Mouse (Mus musculus) MEL (cell line): ENCODE data around the gene Nr3c2. TPM values are rescaled to one million over a fixed set of nuclear protein-coding genes. Genes with fewer than 3 reads are reported as not detected.

ENCODE experiments used
- DNase-seq: peaks from one replicate; pipeline ENCODE4 v3.0.0; 2011; ENCODE audit warnings: low read depth, low spot score
- H3K27ac ChIP-seq: 2 replicates; pipeline ENCODE4 v1.5.1; 2012; ENCODE audit warnings: low read depth, mild to moderate bottlenecking, control low read depth, low read length, moderate library complexity; ENCODE audit not compliant: control insufficient read depth
- H3K27me3 ChIP-seq, 2 experiments: fragments of 150-350 bp in 1 of 2; sonication (generic) in 1 of 2; 2 replicates each; pipeline ENCODE4 v1.6.1; 2012; ENCODE audit warnings: low read length in 2 of 2, mild to moderate bottlenecking in 2 of 2, improper control_type of control experiment in 1 of 2, moderate library complexity in 1 of 2; ENCODE audit not compliant: insufficient read depth in 2 of 2, control insufficient read depth in 1 of 2
- H3K36me3 ChIP-seq, 2 experiments: 2 replicates each; pipeline ENCODE4 v1.6.1; 2012 to 2014; ENCODE audit warnings: low read length in 2 of 2, improper control_type of control experiment in 1 of 2, inconsistent platforms in 1 of 2, mild to moderate bottlenecking in 1 of 2; ENCODE audit not compliant: insufficient read depth in 2 of 2, control insufficient read depth in 1 of 2
- H3K4me1 ChIP-seq, 2 experiments: fragments of 150-350 bp in 1 of 2; sonication (generic) in 1 of 2; 2 replicates each; pipeline ENCODE4 v1.6.1; 2012; ENCODE audit warnings: low read length in 2 of 2, improper control_type of control experiment in 1 of 2, mild to moderate bottlenecking in 1 of 2; ENCODE audit not compliant: insufficient read depth in 2 of 2, control insufficient read depth in 1 of 2
- H3K4me3 ChIP-seq, 2 experiments: fragments of 150-350 bp in 1 of 2; sonication (generic) in 1 of 2; 2 replicates each; pipeline ENCODE4 v1.5.1; 2012; ENCODE audit warnings: low read depth in 2 of 2, low read length in 2 of 2, mild to moderate bottlenecking in 2 of 2, moderate library complexity in 2 of 2, control low read depth in 1 of 2, improper control_type of control experiment in 1 of 2; ENCODE audit not compliant: control insufficient read depth in 1 of 2, insufficient read depth in 1 of 2
- H3K79me2 ChIP-seq: 2 replicates; pipeline ENCODE4 v1.6.1; 2012; ENCODE audit warnings: mild to moderate bottlenecking, low read length, moderate library complexity; ENCODE audit not compliant: control insufficient read depth, poor library complexity, insufficient read depth
- H3K9ac ChIP-seq: 2 replicates; pipeline ENCODE4 v1.6.1; 2012; ENCODE audit warnings: low read depth, mild to moderate bottlenecking, control low read depth, low read length, moderate library complexity; ENCODE audit not compliant: control insufficient read depth, poor library complexity, severe bottlenecking
- H3K9me3 ChIP-seq: fragments of 150-350 bp; sonication (generic); replicated peaks from 2 replicates; pipeline ENCODE4 v1.6.1; 2012; ENCODE audit warnings: mild to moderate bottlenecking, low read length, improper control_type of control experiment, moderate library complexity; ENCODE audit not compliant: insufficient read depth
- BHLHE40 ChIP-seq: IDR thresholded peaks from 2 replicates; pipeline ENCODE4 v1.6.1; 2012; ENCODE audit warnings: low read depth, mild to moderate bottlenecking, inconsistent platforms, low read length, improper control_type of control experiment, borderline replicate concordance
- CHD1 ChIP-seq: IDR thresholded peaks from 2 replicates; pipeline ENCODE4 v1.6.1; 2012; ENCODE audit warnings: low read depth, mild to moderate bottlenecking, inconsistent platforms, low read length, improper control_type of control experiment
- CTCF ChIP-seq, 3 experiments: IDR thresholded peaks in 2 of 3; conservative IDR thresholded peaks in 1 of 3; 2 replicates each; pipeline ENCODE4 v1.5.1; 2011 to 2012; ENCODE audit warnings: low read length in 3 of 3, low read depth in 2 of 3, mild to moderate bottlenecking in 2 of 3, improper control_type of control experiment in 1 of 3, inconsistent platforms in 1 of 3, mixed read lengths in 1 of 3, moderate library complexity in 1 of 3; ENCODE audit not compliant: control insufficient read depth in 1 of 3, insufficient read depth in 1 of 3, poor library complexity in 1 of 3, severe bottlenecking in 1 of 3
- E2F4 ChIP-seq: IDR thresholded peaks from 2 replicates; pipeline ENCODE4 v1.6.1; 2011; ENCODE audit warnings: low read depth, low read length, improper control_type of control experiment, borderline replicate concordance
- HCFC1 ChIP-seq: IDR thresholded peaks from 2 replicates; pipeline ENCODE4 v1.6.1; 2012; ENCODE audit warnings: low read depth, mild to moderate bottlenecking, inconsistent platforms, low read length, improper control_type of control experiment, moderate library complexity
- JUND ChIP-seq: IDR thresholded peaks from 2 replicates; pipeline ENCODE4 v1.6.1; 2011; ENCODE audit warnings: low read depth, mild to moderate bottlenecking, improper control_type of control experiment, low read length
- MAZ ChIP-seq: IDR thresholded peaks from 2 replicates; pipeline ENCODE4 v1.6.1; 2012; ENCODE audit warnings: low read depth, mild to moderate bottlenecking, inconsistent platforms, low read length, improper control_type of control experiment
- MXI1 ChIP-seq: IDR thresholded peaks from 2 replicates; pipeline ENCODE4 v1.6.1; 2011; ENCODE audit warnings: mild to moderate bottlenecking, low read depth, low read length, improper control_type of control experiment
- MYB ChIP-seq: IDR thresholded peaks from 2 replicates; pipeline ENCODE4 v1.6.1; 2011; ENCODE audit warnings: mild to moderate bottlenecking, low read depth, low read length, improper control_type of control experiment
- RAD21 ChIP-seq: IDR thresholded peaks from 2 replicates; pipeline ENCODE4 v1.6.1; 2011; ENCODE audit warnings: mild to moderate bottlenecking, low read depth, low read length, improper control_type of control experiment
- SMC3 ChIP-seq: IDR thresholded peaks from 2 replicates; pipeline ENCODE4 v1.6.1; 2011; ENCODE audit warnings: low read depth, low read length, improper control_type of control experiment
- TAL1 ChIP-seq: IDR thresholded peaks from 2 replicates; pipeline ENCODE4 v1.6.1; 2012; ENCODE audit warnings: mild to moderate bottlenecking, inconsistent platforms, low read length, moderate library complexity, mixed read lengths
- TCF12 ChIP-seq: IDR thresholded peaks from 2 replicates; pipeline ENCODE4 v1.6.1; 2014; ENCODE audit warnings: low read depth, mild to moderate bottlenecking, inconsistent platforms, low read length, improper control_type of control experiment, moderate library complexity
- USF2 ChIP-seq, 2 experiments: IDR thresholded peaks; 2 replicates each; pipeline ENCODE4 v1.6.1; 2011 to 2012; ENCODE audit warnings: improper control_type of control experiment in 2 of 2, low read length in 2 of 2, borderline replicate concordance in 1 of 2, inconsistent platforms in 1 of 2, low read depth in 1 of 2, mild to moderate bottlenecking in 1 of 2; ENCODE audit not compliant: insufficient read depth in 1 of 2
- ZC3H11A ChIP-seq: IDR thresholded peaks from 2 replicates; pipeline ENCODE4 v1.6.1; 2012; ENCODE audit warnings: low read depth, mild to moderate bottlenecking, inconsistent platforms, low read length, improper control_type of control experiment
- polyA plus RNA-seq, 2 experiments: library from polyadenylated mRNA; stranded (reverse) in 1 of 2; unstranded in 1 of 2; fragments of >175 nt in 1 of 2; fragments of >200 nt in 1 of 2; gene quantifications; 2 replicates each; pipeline versions ENCODE4 v1.2.1 to v1.2.4; 2012; ENCODE audit warnings: low replicate concordance in 2 of 2, low read depth in 1 of 2; ENCODE audit not compliant: insufficient read length in 2 of 2, insufficient read depth in 1 of 2, missing spikeins in 1 of 2
- total RNA-seq: library from RNA; depleted of rRNA; stranded (reverse); fragments of 300-350 nt; gene quantifications from 2 replicates; pipeline ENCODE4 v1.2.3, GENCODE M21; 2012

Nr3c2 gene
- total and polyA plus RNA-seq, 3 experiments, result 1.0 to 1.5 TPM; not detected in 1

DNA sequence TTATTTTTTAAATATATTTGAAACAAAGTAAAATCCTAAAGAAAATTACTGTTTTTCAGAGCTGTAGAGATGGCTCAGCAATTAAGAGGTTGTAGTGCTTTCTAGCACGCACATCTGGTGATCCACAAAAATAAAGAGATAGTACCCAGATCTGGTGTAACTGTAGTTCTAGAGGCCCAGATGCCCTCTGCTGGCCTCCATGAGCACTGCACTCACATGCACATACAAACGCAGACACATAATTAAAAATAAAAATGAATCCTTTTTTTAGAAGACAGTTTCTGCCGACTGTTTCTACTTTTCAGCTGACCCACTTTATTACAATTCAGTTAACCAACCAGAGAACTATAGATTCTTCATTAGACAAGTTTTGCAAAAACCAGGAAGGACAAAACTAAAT is 117.5 kb downstream of the Nr3c2 start:
- H3K27me3 ChIP-seq, result no peaks in the 10 kb centered on the region
- TF ChIP-seq RAD21 (peak; percentile 43), CTCF (IDR thresholded peaks at IDR 0.05 in 2 of 3, conservative IDR thresholded peaks at IDR 0.05 in 1 of 3; ENCODE audit: control insufficient read depth in 1 of 3, insufficient read depth in 1 of 3, low read depth in 2 of 3, low read length in 3 of 3, poor library complexity in 1 of 3, severe bottlenecking in 1 of 3) (peak; percentile 41 to 57 (median 49)), MYB (no peak), ZC3H11A (peak; percentile 39; the same call in 1 of the 2 replicates), CHD1 (no peak), SMC3 (peak; percentile 64), JUND (no peak)
- H3K9me3 ChIP-seq, result no peaks in the 10 kb centered on the region
- H3K4me3 ChIP-seq, result no peak overlapping the region
- H3K9ac ChIP-seq, result no peak overlapping the region
- no peaks in the 10 kb centered on the region for H3K36me3 ChIP-seq
- H3K4me1 ChIP-seq, result no peaks in the 10 kb centered on the region
- no peak overlapping the region for H3K27ac ChIP-seq
- DNase-seq, result peak; percentile 35
- H3K79me2 ChIP-seq, result no peaks in the 10 kb centered on the region

DNA sequence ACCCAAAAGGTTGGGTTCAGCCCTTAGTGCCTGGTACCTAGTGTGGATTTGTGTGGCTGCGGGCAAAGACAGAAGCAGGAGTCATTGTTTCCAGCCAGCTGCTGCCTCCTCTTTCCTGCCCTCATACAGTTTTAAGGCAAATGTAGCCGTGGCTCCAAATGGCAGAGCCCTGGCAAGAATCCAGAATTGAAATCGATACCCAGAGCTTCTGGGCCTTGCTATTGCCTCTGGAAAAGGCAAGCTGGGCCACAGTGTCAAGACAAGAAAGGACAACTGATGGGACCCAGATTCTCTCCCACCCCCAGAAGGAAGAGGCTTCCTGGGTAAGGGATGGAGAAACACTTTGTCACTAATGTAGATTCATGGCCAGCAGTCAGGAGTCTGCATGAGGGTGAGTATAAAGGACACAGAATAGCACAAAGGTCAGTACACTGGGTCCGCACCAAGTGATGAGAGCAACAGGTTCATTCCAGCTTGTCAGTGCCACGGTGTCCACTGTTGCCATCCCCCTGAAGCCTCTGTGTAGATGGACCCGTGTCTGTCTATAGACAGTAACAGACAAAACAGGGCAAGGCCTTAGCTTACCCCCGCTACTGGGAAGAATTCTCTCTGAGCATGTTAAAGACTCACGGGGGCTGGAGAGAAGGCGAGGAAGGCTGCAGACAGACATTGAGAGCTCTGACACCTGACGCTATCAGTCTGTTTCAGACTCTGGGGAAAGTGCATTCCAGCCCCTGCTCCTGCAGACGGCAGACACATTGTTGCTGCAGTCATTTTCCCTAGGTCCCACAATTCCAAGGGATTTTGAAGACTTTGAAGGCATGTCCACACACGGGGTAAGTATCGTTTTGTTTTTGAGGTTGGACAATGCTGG is 124.8 kb downstream of the Nr3c2 start:
- no peak overlapping the region for H3K9ac ChIP-seq
- DNase-seq, result no peak
- no peak for TF ChIP-seq MAZ
- no peak for TF ChIP-seq MXI1
- no peak for TF ChIP-seq BHLHE40
- TF ChIP-seq TAL1, result no peak
- no peak for TF ChIP-seq ZC3H11A
- no peak for TF ChIP-seq HCFC1
- no peak for TF ChIP-seq SMC3
- no peak for TF ChIP-seq USF2 (IDR thresholded peaks at IDR 0.05; ENCODE audit: borderline replicate concordance in 1 of 2, insufficient read depth in 1 of 2, low read depth in 1 of 2, low read length in 2 of 2)
- TF ChIP-seq TCF12, result no peak
- TF ChIP-seq E2F4, result no peak
- TF ChIP-seq JUND, result no peak
- H3K9me3 ChIP-seq, result no peaks in the 10 kb centered on the region
- H3K4me1 ChIP-seq, result no peaks in the 10 kb centered on the region
- no peaks in the 10 kb centered on the region for H3K36me3 ChIP-seq
- no peak overlapping the region for H3K27ac ChIP-seq
- no peaks in the 10 kb centered on the region for H3K79me2 ChIP-seq
- H3K4me3 ChIP-seq, result no peak overlapping the region
- H3K27me3 ChIP-seq, result no peaks in the 10 kb centered on the region
